Mouse (Mus musculus): ENCODE measurements at regions not wholly inside any gene's neighbourhood (a gene's known extent, or its start where the extent isn't known, plus 50 kb on each side); places are given as distances from the start of the nearest gene placed in this dataset.

- Histone ChIP-seq H3K27me3 (ENCODE audit: control insufficient read depth, insufficient read depth, low read length) (no peaks in the 10 kb centered on the region), H3K4me3 (no peak overlapping the region), H3K79me2 (replicated peaks; ENCODE audit: control insufficient read depth, insufficient read depth, low read length) (no peaks in the 10 kb centered on the region), H3K36me3 (ENCODE audit: control insufficient read depth, insufficient read depth, low read length) (no peaks in the 10 kb centered on the region), H3K4me1 (ENCODE audit: control insufficient read depth, insufficient read depth, low read length) (no peaks in the 10 kb centered on the region), H3K9ac (ENCODE audit: low read depth, low read length) (no peak overlapping the region), H3K27ac (no peak overlapping the region)
- TF ChIP-seq POLR2A (IDR thresholded peaks at IDR 0.05; ENCODE audit: insufficient read depth, low read depth, low read length) = no peak
- TF ChIP-seq EP300 (IDR thresholded peaks at IDR 0.05; ENCODE audit: insufficient read depth, low read depth, low read length) = no peak
- TF ChIP-seq CTCF (IDR thresholded peaks at IDR 0.05) = no peak
- 75% methylated on average over 6 of the region's 6 CpGs for WGBS
- DNase-seq = no peak
- intact Hi-C loops (cut with DNase I) = no loop called here
These were observed 147.5 kb downstream of the Dll1 start for GRCm38 (mm10) chr17:15229159-15229558.

DNA sequence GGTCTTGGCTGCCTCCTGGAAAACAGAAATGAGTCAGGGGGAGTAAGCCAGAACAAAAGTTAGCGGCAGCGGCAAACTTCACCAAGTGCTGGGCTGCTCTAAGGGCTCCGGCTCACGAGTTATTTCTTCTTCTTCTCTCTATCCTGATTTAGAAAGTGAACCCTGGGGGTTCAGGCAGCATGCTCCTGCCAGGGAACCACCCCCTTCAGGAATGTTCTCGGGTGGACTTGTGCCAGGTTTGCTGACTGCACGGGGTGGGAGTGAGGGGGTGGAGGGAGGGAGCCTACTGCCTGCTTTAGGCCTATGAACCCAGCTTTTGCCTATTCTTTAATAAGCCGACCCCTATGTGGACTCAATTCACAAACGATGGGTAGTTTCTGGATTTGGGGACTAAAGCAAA is 148.6 kb downstream of the Dll1 start:
- H3K4me3 ChIP-seq = no peak overlapping the region
- intact Hi-C loops (cut with DNase I) = no loop called here
- no peak overlapping the region for H3K9ac ChIP-seq (ENCODE audit: low read depth, low read length)
- no peak for DNase-seq
- H3K27ac ChIP-seq = no peak overlapping the region
- no peaks in the 10 kb centered on the region for H3K79me2 ChIP-seq (replicated peaks; ENCODE audit: control insufficient read depth, insufficient read depth, low read length)
- H3K4me1 ChIP-seq (ENCODE audit: control insufficient read depth, insufficient read depth, low read length) = no peaks in the 10 kb centered on the region
- no peaks in the 10 kb centered on the region for H3K36me3 ChIP-seq (ENCODE audit: control insufficient read depth, insufficient read depth, low read length)
- no peaks in the 10 kb centered on the region for H3K27me3 ChIP-seq (ENCODE audit: control insufficient read depth, insufficient read depth, low read length)
- 72% methylated on average over 8 of the region's 8 CpGs for whole genome bisulfite sequencing
- TF ChIP-seq CTCF (IDR thresholded peaks at IDR 0.05) = no peak

DNA sequence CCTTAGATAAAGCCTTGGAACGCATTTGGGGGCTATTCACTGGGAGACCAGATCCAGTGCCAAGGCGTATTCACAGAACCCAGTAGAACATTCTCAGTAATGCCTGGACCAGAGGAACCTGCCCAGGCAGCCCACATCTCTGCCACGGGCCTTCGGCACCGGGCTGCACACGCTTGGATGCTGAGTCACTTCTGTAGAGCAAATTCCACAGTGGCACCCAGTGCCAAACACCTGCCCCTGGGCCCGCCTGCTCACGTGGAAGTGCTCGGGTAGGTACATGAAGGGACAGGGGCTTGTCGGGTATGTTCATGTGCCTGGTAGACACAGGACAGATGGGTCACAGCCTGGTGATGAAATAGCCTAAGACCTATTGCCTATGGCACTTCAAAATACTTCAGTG is 152.8 kb downstream of the Dll1 start:
- H3K27ac ChIP-seq = no peak overlapping the region
- no peak for DNase-seq
- intact Hi-C loops (cut with DNase I) = no loop called here
- TF ChIP-seq EP300 (IDR thresholded peaks at IDR 0.05; ENCODE audit: insufficient read depth, low read depth, low read length) (no peak), POLR2A (IDR thresholded peaks at IDR 0.05; ENCODE audit: insufficient read depth, low read depth, low read length) (no peak), CTCF (IDR thresholded peaks at IDR 0.05) (no peak)
- H3K9ac ChIP-seq (ENCODE audit: low read depth, low read length) = no peak overlapping the region
- WGBS = 95% methylated on average over 10 of the region's 10 CpGs
- H3K4me3 ChIP-seq = no peak overlapping the region
- H3K4me1 ChIP-seq (ENCODE audit: control insufficient read depth, insufficient read depth, low read length) = no peaks in the 10 kb centered on the region
- H3K79me2 ChIP-seq (replicated peaks; ENCODE audit: control insufficient read depth, insufficient read depth, low read length) = no peaks in the 10 kb centered on the region
- H3K27me3 ChIP-seq (ENCODE audit: control insufficient read depth, insufficient read depth, low read length) = no peaks in the 10 kb centered on the region
- no peaks in the 10 kb centered on the region for H3K36me3 ChIP-seq (ENCODE audit: control insufficient read depth, insufficient read depth, low read length)

GRCm38 (mm10) chr17:15222923-15223322 is 153.7 kb downstream of the Dll1 start:
- no peaks in the 10 kb centered on the region for H3K79me2 ChIP-seq (replicated peaks; ENCODE audit: control insufficient read depth, insufficient read depth, low read length)
- no peak overlapping the region for H3K4me3 ChIP-seq
- no peaks in the 10 kb centered on the region for H3K27me3 ChIP-seq (ENCODE audit: control insufficient read depth, insufficient read depth, low read length)
- WGBS = 82% methylated on average over 3 of the region's 3 CpGs
- TF ChIP-seq CTCF (IDR thresholded peaks at IDR 0.05) (no peak), EP300 (IDR thresholded peaks at IDR 0.05; ENCODE audit: insufficient read depth, low read depth, low read length) (no peak), POLR2A (IDR thresholded peaks at IDR 0.05; ENCODE audit: insufficient read depth, low read depth, low read length) (no peak)
- intact Hi-C loops (cut with DNase I) = no loop called here
- H3K9ac ChIP-seq (ENCODE audit: low read depth, low read length) = no peak overlapping the region
- H3K4me1 ChIP-seq (ENCODE audit: control insufficient read depth, insufficient read depth, low read length) = no peaks in the 10 kb centered on the region
- H3K36me3 ChIP-seq (ENCODE audit: control insufficient read depth, insufficient read depth, low read length) = no peaks in the 10 kb centered on the region
- H3K27ac ChIP-seq = no peak overlapping the region
- DNase-seq = no peak

GRCm38 (mm10) chr17:15214157-15214685 is 162.5 kb downstream of the Dll1 start:
- H3K36me3 ChIP-seq (ENCODE audit: control insufficient read depth, insufficient read depth, low read length) = no peaks in the 10 kb centered on the region
- H3K27me3 ChIP-seq (ENCODE audit: control insufficient read depth, insufficient read depth, low read length) = no peaks in the 10 kb centered on the region
- no peak overlapping the region for H3K9ac ChIP-seq (ENCODE audit: low read depth, low read length)
- no peak overlapping the region for H3K4me3 ChIP-seq
- TF ChIP-seq EP300 (IDR thresholded peaks at IDR 0.05; ENCODE audit: insufficient read depth, low read depth, low read length) (no peak), POLR2A (IDR thresholded peaks at IDR 0.05; ENCODE audit: insufficient read depth, low read depth, low read length) (no peak), CTCF (IDR thresholded peaks at IDR 0.05) (no peak)
- H3K4me1 ChIP-seq (ENCODE audit: control insufficient read depth, insufficient read depth, low read length) = no peaks in the 10 kb centered on the region
- WGBS = 76% methylated on average over 1 of the region's 1 CpGs
- no peaks in the 10 kb centered on the region for H3K79me2 ChIP-seq (replicated peaks; ENCODE audit: control insufficient read depth, insufficient read depth, low read length)
- DNase-seq = no peak
- intact Hi-C loops (cut with DNase I) = no loop called here
- H3K27ac ChIP-seq = no peak overlapping the region

DNA sequence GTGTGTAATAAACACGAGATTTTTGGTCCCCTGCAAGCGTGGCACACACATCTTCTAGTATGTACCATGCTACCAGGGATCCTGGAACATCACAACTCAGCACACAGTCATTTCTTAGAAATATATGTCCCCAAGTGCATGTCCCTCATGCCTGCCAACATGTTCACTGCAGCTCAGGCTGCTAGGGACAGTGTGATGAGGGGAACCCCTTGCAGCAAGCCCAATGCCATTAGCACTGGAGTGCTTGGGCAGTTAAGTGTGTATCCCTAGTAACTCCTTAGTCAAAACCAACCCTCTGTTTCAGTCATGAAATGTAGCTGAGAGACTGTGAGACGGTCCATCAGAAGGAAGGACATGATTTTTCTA is 167.5 kb upstream of the Gm3448 start:
- no peak overlapping the region for H3K9ac ChIP-seq (ENCODE audit: low read depth, low read length)
- WGBS = 65% methylated on average over 3 of the region's 3 CpGs
- H3K4me3 ChIP-seq = no peak overlapping the region
- no peak for DNase-seq
- H3K79me2 ChIP-seq (replicated peaks; ENCODE audit: control insufficient read depth, insufficient read depth, low read length) = no peaks in the 10 kb centered on the region
- H3K27ac ChIP-seq = no peak overlapping the region
- intact Hi-C loops (cut with DNase I) = no loop called here
- no peak for TF ChIP-seq EP300 (IDR thresholded peaks at IDR 0.05; ENCODE audit: insufficient read depth, low read depth, low read length)
- no peak for TF ChIP-seq POLR2A (IDR thresholded peaks at IDR 0.05; ENCODE audit: insufficient read depth, low read depth, low read length)
- TF ChIP-seq CTCF (IDR thresholded peaks at IDR 0.05) = no peak
- H3K36me3 ChIP-seq (ENCODE audit: control insufficient read depth, insufficient read depth, low read length) = no peaks in the 10 kb centered on the region
- H3K4me1 ChIP-seq (ENCODE audit: control insufficient read depth, insufficient read depth, low read length) = no peaks in the 10 kb centered on the region
- no peaks in the 10 kb centered on the region for H3K27me3 ChIP-seq (ENCODE audit: control insufficient read depth, insufficient read depth, low read length)

Data from heart, adult 2 months (tissue).